Mouse (Mus musculus): ENCODE results near the gene Stard13.

DNA sequence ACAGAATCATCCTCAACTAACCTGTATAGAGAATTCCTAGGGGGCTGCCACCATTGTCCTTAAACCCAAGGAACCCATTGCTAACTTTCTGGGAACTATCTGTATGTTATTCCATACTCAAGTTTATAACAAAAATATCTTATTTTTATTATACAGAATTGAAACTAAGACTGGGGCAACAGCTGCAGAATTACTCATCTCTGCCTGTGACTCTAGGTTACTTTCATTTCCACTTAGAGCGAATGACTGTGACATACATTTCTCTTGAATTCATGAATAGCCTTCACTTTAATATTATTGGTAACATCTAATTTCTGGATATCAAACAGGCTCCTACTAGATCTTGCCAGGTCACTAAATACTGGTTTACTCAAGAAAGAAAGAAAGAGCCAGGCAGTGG is 22.8 kb downstream of the Stard13 start:
- TF ChIP-seq CTCF (IDR thresholded peaks at IDR 0.05 in 2 of 3, conservative IDR thresholded peaks at IDR 0.05 in 1 of 3; ENCODE audit: control insufficient read depth in 1 of 3, insufficient read depth in 1 of 3, low read depth in 2 of 3, low read length in 3 of 3, poor library complexity in 1 of 3, severe bottlenecking in 1 of 3): no peak
- no peak for TF ChIP-seq MAFK (IDR thresholded peaks at IDR 0.05; ENCODE audit: borderline replicate concordance, low read depth, low read length)
- no peak for TF ChIP-seq BHLHE40 (IDR thresholded peaks at IDR 0.05; ENCODE audit: borderline replicate concordance, low read depth, low read length)

Data from MEL (cell line).